Mouse (Mus musculus): ENCODE results near the gene Smyd5. TPM values are rescaled to one million over a fixed set of nuclear protein-coding genes. Genes with fewer than 3 reads are reported as not detected.

Gene Smyd5
- polyA plus RNA-seq (2014; fragmentation: Illumina TruSeq; extraction: RNeasy Lipid Tissue Mini Kit (QIAGEN cat#74804); ENCODE audit: low read depth, low replicate concordance): 1.5 TPM

GRCm38 (mm10) chr6:85431842-85432431 is at the start of gene Smyd5:
Smyd5 (plus strand) TSS chr6:85431989.

GRCm38 (mm10) chr6:85423836-85424379 is 7.9 kb upstream of the Smyd5 start, which contains the start of gene Noto:
Noto (plus strand) TSS chr6:85423886.

GRCm38 (mm10) chr6:85450697-85451663 is 19.2 kb downstream of the Smyd5 start, which contains the start of gene Cct7:
Cct7 (plus strand) TSS chr6:85451514.

DNA sequence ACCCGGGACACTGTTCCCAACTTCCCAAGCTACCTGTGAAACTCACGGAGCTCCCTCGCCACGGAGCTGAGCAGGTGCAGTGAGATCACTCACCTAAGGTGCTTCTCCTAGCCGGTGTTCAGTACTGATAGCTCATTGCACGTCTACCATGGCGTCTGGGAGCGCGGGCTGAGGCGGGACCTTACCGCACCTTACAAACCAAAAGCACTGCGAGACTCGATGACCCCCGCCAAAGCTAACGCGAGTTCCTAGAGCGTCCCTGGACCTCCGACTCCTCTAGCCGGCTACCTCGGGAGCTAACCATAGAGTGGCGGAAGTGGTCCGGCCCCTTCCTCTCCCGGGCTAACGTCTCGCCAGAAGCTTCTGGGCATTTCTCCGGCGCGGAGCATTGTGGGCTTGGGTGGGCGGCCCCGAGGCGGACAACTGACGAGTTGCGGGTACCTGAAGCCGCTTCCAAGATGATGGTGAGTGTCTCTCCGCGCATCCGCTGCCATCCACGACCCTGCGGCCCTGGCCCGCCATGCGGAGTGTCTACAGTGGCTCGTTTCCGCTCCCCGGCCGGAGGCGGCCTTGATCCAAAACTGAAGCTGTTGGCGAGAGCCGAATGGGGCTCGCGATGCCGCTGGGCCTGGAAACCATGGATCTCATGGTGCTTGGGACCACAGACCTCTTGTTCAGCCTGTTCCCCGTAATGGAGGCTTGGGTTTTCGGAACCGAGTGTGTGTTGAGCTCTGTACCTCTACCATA is 20.0 kb downstream of the Smyd5 start, which contains the start of gene Pradc1:
Gene Pradc1 (minus strand): TSS at position 307 of the 747 bp plus-strand sequence.

Other genes with a start within 250 kb of the Smyd5 start
- gene Emx1, start 244.6 kb upstream of the Smyd5 start, polyA plus RNA-seq (2014; fragmentation: Illumina TruSeq; extraction: RNeasy Lipid Tissue Mini Kit (QIAGEN cat#74804); ENCODE audit: low read depth, low replicate concordance): not detected
- gene Sfxn5, start 98.6 kb upstream of the Smyd5 start, polyA plus RNA-seq (2014; fragmentation: Illumina TruSeq; extraction: RNeasy Lipid Tissue Mini Kit (QIAGEN cat#74804); ENCODE audit: low read depth, low replicate concordance): 0.24 TPM
- 20.2 TPM for gene Rab11fip5, start 57.4 kb upstream of the Smyd5 start, polyA plus RNA-seq (2014; fragmentation: Illumina TruSeq; extraction: RNeasy Lipid Tissue Mini Kit (QIAGEN cat#74804); ENCODE audit: low read depth, low replicate concordance)
- not detected for gene Noto, start 8.1 kb upstream of the Smyd5 start, polyA plus RNA-seq (2014; fragmentation: Illumina TruSeq; extraction: RNeasy Lipid Tissue Mini Kit (QIAGEN cat#74804); ENCODE audit: low read depth, low replicate concordance)
- 361 TPM for gene Cct7, start 19.5 kb downstream of the Smyd5 start, polyA plus RNA-seq (2014; fragmentation: Illumina TruSeq; extraction: RNeasy Lipid Tissue Mini Kit (QIAGEN cat#74804); ENCODE audit: low read depth, low replicate concordance)
- gene Pradc1, start 20.0 kb downstream of the Smyd5 start, polyA plus RNA-seq (2014; fragmentation: Illumina TruSeq; extraction: RNeasy Lipid Tissue Mini Kit (QIAGEN cat#74804); ENCODE audit: low read depth, low replicate concordance): 4.5 TPM
- 0.08 TPM for gene Fbxo41, start 71.0 kb downstream of the Smyd5 start, polyA plus RNA-seq (2014; fragmentation: Illumina TruSeq; extraction: RNeasy Lipid Tissue Mini Kit (QIAGEN cat#74804); ENCODE audit: low read depth, low replicate concordance)
- 0.21 TPM for gene Egr4, start 81.6 kb downstream of the Smyd5 start, polyA plus RNA-seq (2014; fragmentation: Illumina TruSeq; extraction: RNeasy Lipid Tissue Mini Kit (QIAGEN cat#74804); ENCODE audit: low read depth, low replicate concordance)
- gene Alms1, start 155.5 kb downstream of the Smyd5 start, polyA plus RNA-seq (2014; fragmentation: Illumina TruSeq; extraction: RNeasy Lipid Tissue Mini Kit (QIAGEN cat#74804); ENCODE audit: low read depth, low replicate concordance): 117 TPM